ENCODE assay signal across 9 mouse cellular contexts in the genomic region with DNA sequence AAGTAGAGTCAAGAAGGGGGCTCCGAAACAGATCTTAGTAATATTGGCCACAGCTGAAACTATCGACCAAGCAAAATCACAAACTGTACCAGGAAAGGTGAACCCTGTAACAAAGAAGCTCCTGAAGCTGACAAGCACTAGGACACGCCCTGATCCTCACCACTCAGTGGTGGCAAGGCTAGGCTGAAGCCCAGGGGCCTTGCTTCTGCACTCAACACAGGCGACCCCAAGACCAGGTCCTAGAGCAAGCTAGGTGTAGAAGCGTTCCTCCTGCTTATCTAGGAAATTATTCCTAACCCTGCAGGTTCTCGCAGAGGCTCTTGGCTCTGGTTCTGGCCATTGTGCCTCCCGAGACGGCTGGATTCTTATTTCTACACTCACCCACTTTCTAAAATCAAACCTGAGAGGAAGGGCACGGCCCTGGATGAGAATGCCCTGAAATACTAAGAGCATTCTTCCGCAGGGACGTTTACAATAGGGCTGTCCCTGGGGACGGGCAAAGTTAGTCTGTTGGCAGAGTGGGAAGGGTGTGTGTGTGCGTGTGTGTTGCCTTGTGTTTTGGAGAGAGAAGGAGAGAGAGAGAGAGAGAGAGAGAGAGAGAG. TPM values are rescaled to one million over a fixed set of nuclear protein-coding genes. Genes with fewer than 3 reads are reported as not detected.
A peak's percentile ranks its signal among the peaks of the same experiment; 100 is the strongest.
DNase-seq lines count a peak whose midpoint lies in the region; ATAC-seq lines count a peak whose summit lies in the region.
"Had no signal": no experiment of that assay in that cellular context is flagged by ENCODE, and none has a peak within 500 bp of the region (broad histone marks: within the 10 kb centered on the region; RNA-seq: fewer than 3 reads in every experiment).

No protein-coding gene starts in this region.

- 0 out of 2 replicates have a peak overlapping the region, but pooled peaks have one; percentile 18 for H3K27ac ChIP-seq in liver, embryonic 13.5 days
- no peak overlapping the region for H3K27ac ChIP-seq in neural tube, embryonic 14.5 days (ENCODE audit: low read depth, low read length)

- H3K9me3 ChIP-seq in liver, embryonic 13.5 days (replicated peaks), result no peaks in the 10 kb centered on the region
- H3K9me3 ChIP-seq in neural tube, embryonic 14.5 days (ENCODE audit: control insufficient read depth, low read length), result no peaks in the 10 kb centered on the region

- H3K4me2 ChIP-seq in liver, embryonic 13.5 days, result peak overlapping the region; percentile 79
- peak overlapping the region; percentile 83 for H3K4me2 ChIP-seq in neural tube, embryonic 14.5 days (ENCODE audit: low read depth, low read length)

- H3K9ac ChIP-seq in liver, embryonic 13.5 days, result 0 out of 2 replicates have a peak overlapping the region, but pooled peaks have one; percentile 17
- H3K9ac ChIP-seq in neural tube, embryonic 14.5 days (replicated peaks; ENCODE audit: low read depth, low read length), result 0 out of 2 replicates have a peak overlapping the region, but pooled peaks have one; percentile 26

- intact Hi-C loops in heart, postnatal 10 days (cut with DNase I), result loop anchor here (2.0 kb wide), 2 partner anchors 14 to 42 kb away; no protein-coding TSS in a partner anchor

- no peaks in the 10 kb centered on the region for H3K27me3 ChIP-seq in liver, embryonic 13.5 days
- peaks cover 9% of the 10 kb centered on the region for H3K27me3 ChIP-seq in neural tube, embryonic 14.5 days (ENCODE audit: control insufficient read depth, insufficient read depth, low read length)
- H3K27me3 ChIP-seq: Patski had no signal

- no peaks in the 10 kb centered on the region for H3K36me3 ChIP-seq in liver, embryonic 13.5 days
- H3K36me3 ChIP-seq in neural tube, embryonic 14.5 days (ENCODE audit: control insufficient read depth, insufficient read depth, low read length), result no peaks in the 10 kb centered on the region

- H3K4me1 ChIP-seq in liver, embryonic 13.5 days (replicated peaks), result peaks cover 36% of the 10 kb centered on the region
- 0 out of 2 replicates have a peak, but pooled peaks cover 3% of the 10 kb centered on the region for H3K4me1 ChIP-seq in neural tube, embryonic 14.5 days (ENCODE audit: control insufficient read depth, insufficient read depth, low read length)

- DNase-seq in kidney, adult 9 months, result peak; percentile 39
- DNase-seq in kidney, adult 11 months, result no peak
- peak; percentile 24 for DNase-seq in embryo, embryonic 10.5 days (ENCODE audit: low spot score)
- peak; percentile 30 to 52 for DNase-seq in heart, postnatal 10 days
- no peak for DNase-seq in liver, embryonic 13.5 days
- DNase-seq in right cerebral cortex, postnatal 14 days, result no peak
- no peak for DNase-seq in right cerebral cortex, adult 18-20 months

- ATAC-seq in liver, embryonic 13.5 days (ENCODE audit: low read depth), result no peak
- ATAC-seq in neural tube, embryonic 14.5 days (ENCODE audit: low read depth), result peak; percentile 59; the same call in 1 of the 2 replicates

- H3K4me3 ChIP-seq in liver, embryonic 13.5 days (replicated peaks), result peak overlapping the region; percentile 63
- peak overlapping the region; percentile 44 for H3K4me3 ChIP-seq in neural tube, embryonic 14.5 days (ENCODE audit: low read depth, low read length)

- WGBS in liver, embryonic 13.5 days (ENCODE audit: insufficient replicate concordance), result 13% methylated on average over 13 of the region's 13 CpGs
- 20% methylated on average over 13 of the region's 13 CpGs for WGBS in neural tube, embryonic 14.5 days

RNA-seq across cellular contexts. Expression of a gene that starts 0.4 kb away (rescaled TPM):
- 100 to 1,000 TPM; 143 to 197 TPM for total RNA-seq in heart, postnatal 10 days (2021)
- 69.5 and 71.2 TPM in 2 replicates for polyA plus RNA-seq in liver, embryonic 13.5 days (2015; fragmentation: Nextera tagmentation; extraction: Ambion mirVana)
- polyA plus RNA-seq in neural tube, embryonic 14.5 days (2014; fragmentation: Nextera tagmentation; extraction: Ambion mirVana), result 176 and 300 TPM in 2 replicates

RNA-seq across cellular contexts. Expression of a gene that starts 34.2 kb away (rescaled TPM):
- total RNA-seq in heart, postnatal 10 days (2021), result 100 to 1,000 TPM; 212 to 217 TPM
- polyA plus RNA-seq in liver, embryonic 13.5 days (2015; fragmentation: Nextera tagmentation; extraction: Ambion mirVana), result 148 and 157 TPM in 2 replicates
- polyA plus RNA-seq in neural tube, embryonic 14.5 days (2014; fragmentation: Nextera tagmentation; extraction: Ambion mirVana), result 104 and 220 TPM in 2 replicates

Comparison
In these comparisons a context has a peak if more than half of its experiments do, and no peak if none do; other contexts are left out.
1. DNase-seq: peak in kidney, adult 9 months (single experiment), embryo, embryonic 10.5 days (single experiment) and heart, postnatal 10 days (2 of 2); none in kidney, adult 11 months (single experiment), liver, embryonic 13.5 days (single experiment), right cerebral cortex, postnatal 14 days (single experiment) and right cerebral cortex, adult 18-20 months (single experiment).